Mouse (Mus musculus) testis, adult 2 months (tissue): Measurements from ENCODE around the gene Dock9.

Experiments
- CTCF ChIP-seq: fragments of 200-500 bp; IDR thresholded peaks from 2 replicates; pipeline ENCODE4 v1.5.1; 2012; ENCODE audit warnings: low read depth, mild to moderate bottlenecking, inconsistent platforms, low read length, moderate library complexity; ENCODE audit not compliant: control insufficient read depth, insufficient read depth, insufficient replicate concordance
- POLR2A ChIP-seq: fragments of 200-500 bp; IDR thresholded peaks from 2 replicates; pipeline ENCODE4 v1.6.1; 2012; ENCODE audit warnings: low read depth, mild to moderate bottlenecking, inconsistent platforms, low read length, moderate library complexity; ENCODE audit not compliant: control insufficient read depth

DNA sequence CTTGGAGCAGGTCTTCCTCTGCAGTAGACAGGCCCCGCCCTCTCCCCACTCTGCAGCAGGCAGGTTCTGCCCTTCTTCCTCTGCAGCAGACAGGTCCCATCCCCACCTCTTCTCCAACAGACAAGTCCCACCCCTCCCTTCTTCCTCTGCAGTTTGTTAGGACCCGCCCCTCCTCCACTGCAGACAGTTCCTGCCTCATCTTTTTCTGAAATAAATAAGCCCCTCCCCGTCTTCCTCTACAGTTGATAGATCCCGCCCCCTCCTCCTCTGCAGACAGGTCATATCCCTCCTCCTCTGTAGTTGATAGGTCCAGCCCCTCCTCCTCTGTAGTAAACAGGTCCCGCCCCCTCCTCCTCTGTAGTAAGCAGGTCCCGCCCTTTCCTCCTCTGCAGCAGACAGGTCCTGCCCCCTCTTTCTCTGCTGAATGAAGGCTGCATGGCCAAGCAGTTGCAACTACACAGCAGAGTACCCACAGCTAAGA lies 65.9 kb downstream of the Dock9 start:
- TF ChIP-seq POLR2A (no peak), CTCF (no peak)
